Mouse (Mus musculus) c-Kit-positive CD71-negative TER-119-negative erythroid progenitor cells, embryonic 14.5 days (primary cell): ENCODE data around the gene Zfhx3.
A peak's percentile ranks its signal among the peaks of the same experiment; 100 is the strongest.

Experiments
- DNase-seq: peaks from one replicate; pipeline ENCODE4 v3.0.0-alpha.2; 2013; ENCODE audit warnings: low read depth

Zfhx3 gene

GRCm38 (mm10) chr8:108800357-108800756 lies 857.9 kb downstream of the Zfhx3 start:
- no peak for DNase-seq

GRCm38 (mm10) chr8:108803017-108803416 lies 860.6 kb downstream of the Zfhx3 start:
- no peak for DNase-seq

- DNase-seq = no peak
Observed at GRCm38 (mm10) chr8:108811694-108812093, 869.2 kb downstream of the Zfhx3 start.

GRCm38 (mm10) chr8:108813375-108813774 lies 870.9 kb downstream of the Zfhx3 start:
- DNase-seq = no peak

- no peak for DNase-seq
Observed at GRCm38 (mm10) chr8:108819271-108819671, 876.8 kb downstream of the Zfhx3 start.

GRCm38 (mm10) chr8:108819826-108820225 lies 877.4 kb downstream of the Zfhx3 start:
- no peak for DNase-seq

GRCm38 (mm10) chr8:108820634-108821033 lies 878.2 kb downstream of the Zfhx3 start:
- DNase-seq = peak; percentile 53

GRCm38 (mm10) chr8:108822841-108823266 lies 880.4 kb downstream of the Zfhx3 start:
- DNase-seq = no peak

GRCm38 (mm10) chr8:108824049-108824448 lies 881.6 kb downstream of the Zfhx3 start:
- no peak for DNase-seq

GRCm38 (mm10) chr8:108826414-108826813 lies 884.0 kb downstream of the Zfhx3 start:
- no peak for DNase-seq

GRCm38 (mm10) chr8:108827428-108827827 lies 885.0 kb downstream of the Zfhx3 start:
- DNase-seq = no peak

GRCm38 (mm10) chr8:108829305-108829717 lies 886.9 kb downstream of the Zfhx3 start:
- DNase-seq = no peak

GRCm38 (mm10) chr8:108835143-108835542 lies 892.7 kb downstream of the Zfhx3 start:
- no peak for DNase-seq

- no peak for DNase-seq
Observed at GRCm38 (mm10) chr8:108837788-108838187, 895.3 kb downstream of the Zfhx3 start.

- no peak for DNase-seq
Observed at GRCm38 (mm10) chr8:108838761-108839160, 896.3 kb downstream of the Zfhx3 start.

- DNase-seq = no peak
Observed at GRCm38 (mm10) chr8:108842307-108842706, 899.9 kb downstream of the Zfhx3 start.

- no peak for DNase-seq
Observed at GRCm38 (mm10) chr8:108846174-108846573, 903.7 kb downstream of the Zfhx3 start.

GRCm38 (mm10) chr8:108846827-108847226 lies 904.4 kb downstream of the Zfhx3 start:
- DNase-seq = no peak

GRCm38 (mm10) chr8:108847356-108847755 lies 904.9 kb downstream of the Zfhx3 start:
- DNase-seq = no peak

GRCm38 (mm10) chr8:108848484-108848883 lies 906.0 kb downstream of the Zfhx3 start:
- no peak for DNase-seq

GRCm38 (mm10) chr8:108853028-108853427 lies 910.6 kb downstream of the Zfhx3 start:
- no peak for DNase-seq

GRCm38 (mm10) chr8:108854444-108855102 lies 912.1 kb downstream of the Zfhx3 start:
- DNase-seq = no peak

GRCm38 (mm10) chr8:108859001-108859400 lies 916.6 kb downstream of the Zfhx3 start:
- DNase-seq = no peak

- no peak for DNase-seq
Observed at GRCm38 (mm10) chr8:108859983-108860382, 917.5 kb downstream of the Zfhx3 start.
